Mouse (Mus musculus): ENCODE measurements at regions not wholly inside any gene's neighbourhood (a gene's known extent, or its start where the extent isn't known, plus 50 kb on each side); places are given as distances from the start of the nearest gene placed in this dataset.
"Not testable (repeated sequence)": the region's sequence is repeated elsewhere in the genome, so short reads cannot be mapped to it uniquely, and the experiment has no call there.

DNA sequence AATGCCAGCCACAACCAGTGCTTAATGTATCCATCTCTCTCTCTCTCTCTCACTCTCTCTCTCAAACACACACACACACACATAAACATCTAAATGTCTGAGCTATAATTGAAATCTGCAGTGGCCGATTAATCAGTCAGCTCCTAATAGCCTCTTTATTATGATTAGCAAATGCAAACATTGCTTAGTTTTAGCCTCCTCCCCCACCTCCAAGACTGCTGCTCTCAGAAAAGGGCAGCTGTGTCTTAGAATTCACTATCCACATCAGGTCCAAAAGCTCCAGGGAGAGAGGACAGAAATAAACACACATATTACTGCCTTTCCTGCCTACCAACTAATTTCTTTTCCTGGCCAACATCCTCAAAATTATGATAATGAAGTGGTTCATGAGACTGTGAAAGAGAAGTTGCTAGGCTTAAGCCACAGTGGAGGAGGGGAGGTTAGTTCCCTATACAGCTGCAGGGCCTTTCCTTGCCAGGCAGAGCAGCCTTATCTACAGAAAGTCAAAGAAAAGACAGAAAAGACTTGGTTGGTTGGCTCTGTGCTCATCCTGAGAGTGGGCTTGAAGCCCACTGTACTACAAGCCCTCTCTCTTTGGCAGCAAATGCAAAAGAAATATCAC lies 442.7 kb upstream of the Tbl1xr1 start:
- DNase-seq: peak; percentile 25

DNA sequence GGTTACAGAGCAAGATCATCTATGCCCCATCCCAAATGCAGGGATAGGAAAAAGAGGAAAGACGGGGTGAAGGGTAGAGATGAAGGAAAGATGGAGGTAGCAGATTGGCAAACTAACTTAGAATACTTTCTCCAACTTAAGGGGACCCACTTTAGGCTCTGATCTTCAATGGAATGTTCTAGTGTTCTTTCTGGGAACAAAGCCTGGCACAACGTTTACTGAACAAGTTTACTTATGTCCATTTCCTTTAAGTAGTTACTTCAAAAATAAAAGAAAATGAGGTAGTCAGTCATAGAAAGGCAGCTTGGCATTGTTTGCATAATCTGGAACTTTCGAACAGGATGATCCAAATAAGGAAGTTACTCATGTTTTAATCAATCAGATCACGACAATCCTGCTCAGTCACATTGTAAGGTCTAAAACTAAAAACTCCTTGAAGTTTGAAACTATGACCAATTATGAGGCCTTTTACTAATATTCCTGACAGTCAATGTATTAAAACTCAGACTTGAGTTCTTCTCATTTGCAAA lies 441.7 kb upstream of the Tbl1xr1 start:
- no peak for DNase-seq

DNA sequence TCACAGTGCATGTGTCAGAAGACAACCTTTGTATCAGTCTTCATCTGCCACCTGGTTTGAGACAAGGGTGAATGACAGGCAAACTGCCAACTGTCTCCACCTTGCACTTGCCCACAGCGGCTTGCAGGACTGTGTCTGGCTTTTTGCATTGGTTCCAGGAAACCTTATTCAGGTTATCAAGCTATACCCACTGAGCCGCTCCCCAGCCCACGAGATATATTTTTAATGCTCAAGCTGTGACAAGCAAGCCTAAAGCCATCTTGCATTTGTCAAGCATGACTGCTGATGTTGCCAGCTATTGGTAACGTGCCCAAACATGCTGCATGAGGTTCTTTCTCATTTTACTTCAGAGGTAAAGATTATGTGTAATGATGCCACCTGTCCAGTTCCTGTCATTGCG lies 437.6 kb upstream of the Tbl1xr1 start:
- no peak for DNase-seq

DNA sequence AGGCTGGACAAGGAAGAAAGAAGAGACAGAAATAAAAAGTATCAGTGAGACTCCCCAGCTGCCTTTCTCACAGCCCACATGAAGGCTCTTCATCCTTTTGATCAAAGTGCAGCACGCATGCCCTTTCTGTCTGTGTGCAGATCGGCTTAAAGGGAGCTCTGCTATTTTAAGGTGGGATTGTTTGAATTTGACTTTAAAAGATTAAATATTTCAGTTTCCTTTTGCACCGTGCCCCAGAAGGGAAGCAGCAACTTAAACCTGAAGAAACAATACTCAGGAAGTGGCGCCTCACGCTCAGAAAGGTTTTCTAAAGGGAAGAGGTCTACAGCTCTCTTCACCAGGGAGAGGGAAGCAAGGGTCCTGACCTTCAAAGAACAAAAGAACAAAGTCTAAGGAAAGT lies 436.9 kb upstream of the Tbl1xr1 start:
- DNase-seq: no peak

DNA sequence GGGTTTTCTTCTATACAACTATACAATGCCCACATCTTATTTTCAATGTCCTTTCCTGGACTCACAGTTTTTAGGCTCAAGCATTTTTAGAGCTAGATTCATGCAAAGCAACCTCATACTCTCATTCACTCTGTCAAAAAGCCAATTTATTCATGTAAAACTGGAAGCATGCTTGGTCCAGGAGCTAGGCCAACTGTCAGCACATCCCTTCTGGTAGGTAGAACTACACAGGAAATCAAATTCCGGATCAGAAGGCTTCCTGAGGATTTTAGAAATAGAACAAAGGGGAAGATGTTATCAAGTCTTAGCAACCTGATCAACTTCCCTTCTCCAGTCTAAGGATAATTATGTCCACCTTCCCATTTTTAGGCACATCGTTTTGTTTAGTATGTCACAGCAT lies 432.4 kb upstream of the Tbl1xr1 start:
- peak; percentile 4 for DNase-seq

DNA sequence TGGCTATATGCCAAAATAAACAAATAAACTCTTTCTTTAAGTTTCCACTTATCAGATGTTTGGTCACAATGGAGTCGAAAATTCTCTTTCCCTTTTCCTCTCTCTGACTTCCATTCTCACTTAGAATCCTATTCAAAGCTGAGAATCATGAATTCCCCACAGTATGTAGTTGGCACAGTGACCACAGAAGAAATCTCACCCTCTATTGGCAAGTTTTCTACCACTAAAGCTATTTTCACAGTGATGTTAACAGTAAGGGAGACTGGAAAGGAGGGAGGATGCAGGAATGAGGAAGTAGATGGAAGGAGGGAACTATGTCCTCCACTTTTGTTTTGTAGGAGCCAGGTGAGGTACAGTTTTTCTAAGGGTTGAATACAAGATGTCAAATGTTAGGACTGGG lies 431.2 kb upstream of the Tbl1xr1 start:
- DNase-seq: no peak

DNA sequence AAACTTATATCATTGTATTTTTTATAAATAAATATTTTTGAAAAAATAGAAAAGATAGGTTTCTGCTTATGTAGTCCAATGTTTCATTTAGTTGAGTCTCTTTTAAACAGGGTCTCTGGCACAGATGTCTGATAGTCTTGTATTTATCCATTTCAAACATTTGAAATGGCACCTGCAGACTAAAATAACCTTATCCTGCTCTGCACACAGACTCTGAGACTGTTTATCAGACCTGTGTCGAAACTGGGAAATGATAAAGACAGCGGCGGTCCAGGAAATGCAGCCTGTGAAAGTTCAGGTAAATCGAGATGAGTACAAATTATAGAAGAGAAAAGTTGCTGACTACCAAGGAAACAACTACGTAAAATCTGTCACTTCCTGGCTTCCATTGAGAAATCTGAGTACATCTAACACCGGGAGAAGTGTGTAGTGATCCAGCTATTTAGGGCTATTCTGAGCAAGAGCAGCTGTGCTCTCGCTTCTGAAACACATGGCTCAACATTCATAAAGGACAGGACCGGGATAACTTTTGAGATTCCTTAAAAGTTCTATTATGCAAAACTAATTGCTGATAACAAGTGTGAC lies 426.5 kb upstream of the Tbl1xr1 start:
- DNase-seq: no peak

DNA sequence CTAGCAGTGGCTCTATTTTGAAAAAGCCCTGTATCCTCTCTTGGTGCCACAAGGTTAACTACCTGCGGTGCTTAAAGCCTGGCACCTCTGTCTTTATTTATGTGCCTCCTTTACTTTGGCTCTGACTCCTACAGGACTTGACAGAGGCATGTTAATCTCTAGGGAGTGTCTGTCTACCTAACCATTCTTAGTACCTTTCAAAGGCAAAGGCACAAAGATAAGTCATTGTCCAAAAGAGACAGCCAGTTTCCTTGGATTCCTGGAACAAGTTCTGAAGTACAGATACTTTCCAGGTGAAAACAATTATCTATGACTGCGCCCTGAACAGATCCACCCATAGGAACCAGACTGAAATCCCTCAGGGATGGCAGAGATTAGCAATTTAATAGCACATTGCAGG lies 421.2 kb upstream of the Tbl1xr1 start:
- DNase-seq: no peak

DNA sequence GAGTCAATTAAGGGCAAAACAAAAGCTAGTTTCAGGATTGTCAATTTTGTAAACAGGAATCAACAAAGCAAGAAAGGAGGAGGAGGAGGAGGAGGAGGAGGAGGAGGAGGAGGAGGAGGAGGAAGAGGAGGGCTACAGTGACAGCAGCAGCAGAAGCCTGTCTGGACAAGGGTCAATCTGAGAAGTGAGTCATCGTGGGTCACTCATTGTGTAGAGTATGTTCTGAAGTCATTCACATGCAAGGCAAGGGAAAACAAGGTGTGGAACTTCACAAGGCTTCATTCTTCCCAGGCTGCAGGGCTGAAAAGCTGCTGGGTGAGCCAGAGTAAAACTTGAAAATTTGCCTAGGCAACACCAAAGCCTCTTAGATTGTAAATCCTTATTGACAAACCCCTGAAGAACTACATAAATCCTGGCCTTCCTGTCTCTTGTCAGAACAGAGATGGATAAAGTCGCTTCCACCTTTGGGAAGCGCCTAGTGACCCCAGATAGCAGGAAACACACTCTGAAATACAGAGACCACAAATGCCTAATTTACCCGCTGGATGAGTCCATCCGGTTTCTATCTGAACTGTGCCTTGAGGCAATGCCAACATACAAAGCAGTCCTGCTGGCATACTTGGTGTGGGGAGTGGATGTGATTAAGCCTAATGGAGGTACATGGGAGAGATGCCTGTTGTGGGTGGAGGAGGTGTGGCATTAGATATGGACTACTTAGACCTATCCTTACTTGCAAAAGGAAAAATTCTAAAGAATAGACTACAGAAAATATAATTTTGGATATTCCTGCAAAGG lies 408.9 kb upstream of the Tbl1xr1 start:
- no peak for DNase-seq

DNA sequence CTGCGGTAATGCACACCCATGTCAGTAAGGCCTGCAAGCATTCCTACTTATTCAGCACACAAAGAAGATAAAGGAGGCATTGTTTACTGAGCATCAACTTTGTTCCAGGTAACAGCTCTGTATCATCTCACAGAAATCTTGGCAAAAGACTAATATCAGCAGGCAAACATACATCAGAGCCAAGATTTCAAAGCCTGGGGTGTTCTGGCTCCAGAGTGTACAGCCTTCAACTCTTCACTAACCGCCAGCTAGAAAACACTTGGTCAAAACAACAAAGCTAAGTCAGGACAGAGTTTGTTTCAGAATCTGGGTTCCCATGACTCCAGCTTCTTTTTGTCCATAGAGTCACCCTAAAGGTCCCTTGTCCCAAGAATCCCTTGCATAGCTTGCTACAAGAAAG lies 404.6 kb upstream of the Tbl1xr1 start:
- no peak for DNase-seq

DNA sequence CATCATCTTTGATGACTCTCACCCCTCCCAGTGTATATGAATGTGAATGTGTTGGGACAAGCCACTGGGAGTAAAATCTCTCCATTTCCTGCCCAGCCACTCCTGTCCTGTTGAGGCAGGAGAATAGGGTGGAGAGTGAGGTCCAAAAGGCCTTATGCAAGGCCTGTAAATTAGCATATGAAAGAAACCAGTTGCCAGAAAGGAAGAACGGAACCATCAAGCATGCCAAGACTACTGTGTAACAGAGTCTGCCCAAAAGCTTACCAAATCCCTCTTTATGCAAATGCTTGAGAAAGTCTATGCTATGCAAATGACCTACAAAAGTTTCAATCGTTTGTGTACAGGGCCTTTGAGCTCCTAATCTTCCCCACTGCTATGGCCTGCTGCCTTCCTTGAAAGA lies 404.0 kb upstream of the Tbl1xr1 start:
- no peak for DNase-seq

DNA sequence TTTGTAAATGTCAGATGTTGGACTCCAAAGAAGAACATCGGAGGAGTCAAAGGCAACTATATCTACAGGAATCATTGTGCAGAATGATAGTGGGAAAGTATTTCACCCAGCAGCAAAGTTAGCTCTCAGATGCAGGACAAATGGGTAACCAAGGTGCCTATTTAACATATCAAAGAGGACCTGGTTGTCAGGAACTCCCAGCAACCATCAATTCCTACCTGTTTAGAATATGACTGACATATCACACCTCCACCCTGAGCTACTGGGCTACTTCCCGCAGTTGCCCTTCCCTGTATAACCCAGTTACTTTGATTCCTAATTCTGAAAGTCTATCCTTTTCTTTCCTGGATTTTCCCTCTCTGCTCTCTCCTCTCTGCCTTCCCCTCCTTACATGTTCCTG lies 403.0 kb upstream of the Tbl1xr1 start:
- no peak for DNase-seq

DNA sequence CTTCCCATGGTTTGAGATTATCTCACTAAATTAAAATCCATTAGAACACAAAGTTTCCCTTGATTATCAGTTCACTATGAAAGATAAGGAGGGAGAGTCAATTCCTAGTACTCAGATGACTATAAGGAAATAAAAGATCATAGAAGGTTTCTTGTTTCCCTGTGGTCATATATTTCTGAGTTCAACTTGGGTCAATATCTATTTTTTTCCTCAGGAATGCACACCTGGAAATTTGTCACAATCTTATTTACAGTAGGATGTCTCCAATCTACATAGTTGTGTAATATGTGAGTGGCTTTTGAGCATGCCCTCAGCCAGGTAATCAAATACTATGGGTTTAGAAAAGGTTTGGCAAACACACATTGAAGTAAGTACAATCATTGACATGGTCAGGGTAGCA lies 398.2 kb upstream of the Tbl1xr1 start:
- DNase-seq: no peak

DNA sequence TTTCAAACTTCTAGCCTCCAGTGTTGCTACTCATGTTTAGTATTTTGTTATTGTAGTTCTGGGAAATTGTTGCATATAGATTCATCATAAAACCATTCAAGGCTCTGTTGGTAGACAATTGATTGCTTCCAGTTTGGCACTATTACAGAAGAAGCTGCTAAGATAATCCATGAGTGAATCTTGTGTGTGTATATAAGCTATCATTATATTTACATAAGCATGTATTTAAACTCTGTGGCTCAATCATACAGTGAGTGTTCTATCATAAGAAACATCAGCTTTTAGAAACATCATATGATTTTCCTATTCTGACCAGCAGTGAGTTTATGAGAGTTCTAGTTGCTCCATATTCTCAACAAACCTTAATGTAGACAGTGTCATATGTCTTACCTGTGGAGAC lies 397.7 kb upstream of the Tbl1xr1 start:
- no peak for DNase-seq

DNA sequence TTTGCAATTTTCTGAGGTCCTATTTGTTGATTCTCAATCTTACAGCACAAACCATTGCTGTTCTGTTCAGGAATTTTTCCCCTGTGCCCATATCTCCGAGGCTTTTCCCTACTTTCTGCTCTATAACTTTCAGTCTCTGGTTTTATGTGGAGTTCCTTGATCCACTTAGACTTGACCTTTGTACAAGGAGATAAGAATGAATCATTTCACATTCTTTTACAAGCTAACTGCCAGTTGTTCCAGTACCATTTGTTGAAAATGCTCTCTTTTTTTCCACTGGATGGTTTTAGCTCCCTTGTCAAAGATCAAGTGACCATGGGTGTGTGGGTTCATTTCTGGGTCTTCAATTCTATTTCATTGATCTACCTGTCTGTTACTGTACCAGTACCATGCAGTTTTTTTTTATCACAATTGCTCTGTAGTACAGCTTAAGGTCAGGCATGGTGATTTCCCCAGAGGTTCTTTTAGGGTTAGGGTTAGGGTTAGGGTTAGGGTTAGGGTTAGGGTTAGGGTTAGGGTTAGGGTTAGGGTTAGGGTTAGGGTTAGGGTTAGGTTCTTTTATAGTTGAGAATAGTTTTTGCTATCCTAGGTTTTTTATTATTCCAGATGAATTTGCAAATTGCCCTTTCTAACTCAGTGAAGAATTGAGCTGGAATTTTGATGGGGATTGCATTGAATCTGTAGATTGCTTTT lies 378.3 kb upstream of the Tbl1xr1 start:
- not testable (repeated sequence) for DNase-seq

DNA sequence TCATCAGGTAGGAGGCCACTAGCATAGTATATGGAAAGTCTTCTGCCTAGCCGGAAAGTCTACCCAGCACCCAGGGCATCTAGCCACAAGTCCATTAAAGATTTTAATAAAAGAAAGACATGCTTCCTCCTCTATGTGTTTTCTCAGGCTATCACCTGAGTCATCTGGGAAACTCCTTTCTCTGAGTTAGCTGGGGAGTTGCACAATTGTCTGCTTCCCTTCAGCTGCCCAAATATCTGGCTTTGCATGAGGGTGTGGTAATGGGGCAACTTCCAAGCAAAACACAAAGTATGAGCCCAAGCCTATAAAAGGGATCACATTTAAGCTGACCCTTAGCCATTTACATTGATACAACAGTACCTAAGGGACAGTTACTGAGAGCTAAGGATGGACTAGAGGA lies 376.9 kb upstream of the Tbl1xr1 start:
- no peak for DNase-seq

DNA sequence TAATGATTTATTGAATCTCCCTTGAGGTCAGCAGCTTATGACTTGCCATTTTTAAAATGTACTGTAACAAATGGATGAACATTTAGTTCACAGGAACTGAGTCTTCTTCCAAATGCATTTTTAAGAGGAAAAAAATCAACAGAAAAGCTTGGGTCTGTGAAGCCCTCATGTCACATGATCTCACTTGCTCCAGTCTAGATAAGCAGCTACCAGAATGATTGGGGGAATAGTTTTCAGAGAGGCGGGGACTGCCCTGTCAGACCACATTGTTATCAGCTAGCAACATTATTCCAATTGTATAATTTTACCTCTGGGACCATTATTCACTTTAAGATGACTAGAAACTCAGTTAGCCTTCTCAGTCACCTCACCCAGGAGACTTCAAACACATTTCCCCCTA lies 376.1 kb upstream of the Tbl1xr1 start:
- no peak for DNase-seq

DNA sequence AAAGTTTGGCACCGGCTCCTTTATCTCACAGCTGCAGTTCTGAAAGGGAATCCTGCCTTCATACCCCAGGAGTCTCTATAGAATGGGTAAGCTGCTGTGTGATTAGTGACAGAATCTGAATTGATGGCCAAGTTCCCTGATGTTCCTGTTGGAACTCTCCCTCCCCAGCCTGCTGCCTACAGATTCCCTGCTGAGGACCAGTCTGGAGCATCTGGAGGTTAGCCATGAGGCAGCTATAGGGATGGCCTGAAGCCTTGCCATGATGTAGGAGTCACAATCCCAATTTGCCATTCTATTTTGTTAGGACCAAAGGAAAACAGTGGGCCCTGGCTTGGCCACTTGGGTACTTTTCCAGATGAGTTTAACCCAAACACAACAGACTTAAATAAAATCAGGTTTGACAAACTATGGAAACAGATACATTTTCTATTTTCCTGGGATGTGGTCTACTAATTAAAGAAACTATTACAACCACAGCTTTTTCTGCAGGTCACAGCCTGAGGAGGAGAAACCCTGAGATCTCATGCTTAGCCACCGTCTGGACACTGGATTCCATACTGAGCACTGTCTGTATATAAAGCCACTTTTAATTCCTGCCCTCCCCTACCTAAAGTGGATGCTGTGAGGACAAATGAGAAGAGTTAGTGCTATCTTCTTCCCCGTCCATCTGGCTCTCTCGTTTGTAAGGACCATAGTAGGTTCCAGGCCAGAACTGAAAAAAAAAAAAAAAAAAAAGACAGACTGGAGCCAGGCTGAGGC lies 349.5 kb upstream of the Tbl1xr1 start:
- DNase-seq: no peak

DNA sequence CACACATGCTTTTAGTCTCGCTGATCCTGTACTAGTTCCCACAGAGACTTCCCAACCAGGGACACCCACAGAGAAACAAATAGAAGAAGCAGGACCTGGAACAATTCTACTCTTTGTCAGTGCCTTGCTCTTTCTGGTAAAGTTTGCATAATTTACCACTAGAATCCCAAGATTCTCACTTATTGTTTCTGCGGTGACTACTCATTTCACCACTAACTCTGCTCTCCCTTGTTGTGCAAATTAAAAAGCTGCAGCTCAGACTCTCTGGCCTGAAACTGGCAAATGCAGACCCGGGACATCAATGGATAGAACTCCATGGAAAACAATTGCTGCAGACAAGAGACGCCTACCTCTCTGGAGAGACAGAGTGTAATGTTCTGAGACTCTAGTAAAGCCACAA lies 348.4 kb upstream of the Tbl1xr1 start:
- no peak for DNase-seq

DNA sequence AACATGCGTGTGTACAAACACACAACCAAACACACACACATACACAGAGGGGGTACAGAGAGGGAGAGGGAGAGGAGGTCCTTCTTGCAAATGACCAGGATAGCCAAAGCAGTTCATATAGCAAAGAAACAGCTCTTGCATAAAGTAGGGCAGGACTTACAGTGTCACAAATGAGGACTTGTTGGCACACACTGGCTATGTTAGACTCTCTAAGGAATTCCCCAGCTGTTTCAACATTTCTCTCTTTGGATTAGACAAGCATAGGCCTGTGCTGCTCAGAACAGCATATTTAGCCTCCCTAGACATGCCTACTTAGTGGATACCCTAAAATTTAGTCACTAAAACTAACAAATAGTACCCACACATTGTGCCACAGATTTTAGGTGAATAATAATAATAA lies 347.1 kb upstream of the Tbl1xr1 start:
- DNase-seq: no peak

DNA sequence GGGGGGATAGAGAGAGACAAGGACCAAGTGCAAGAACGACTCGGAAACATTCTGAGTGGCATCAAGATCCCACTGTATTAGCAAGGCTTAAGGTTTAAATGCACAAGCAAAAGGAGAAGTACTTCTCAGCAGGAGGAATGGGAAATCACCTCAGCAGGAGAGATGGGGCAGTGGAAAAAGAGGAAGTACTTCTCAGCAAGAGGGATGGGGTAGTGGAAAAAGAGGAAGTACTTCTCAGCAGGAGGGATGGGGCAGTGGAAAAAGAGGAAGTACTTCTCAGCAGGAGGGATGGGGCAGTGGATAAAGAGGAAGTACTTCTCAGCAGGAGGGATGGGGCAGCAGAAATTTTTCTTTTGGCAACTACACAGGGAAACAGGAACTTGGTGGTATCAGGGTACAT lies 340.8 kb upstream of the Tbl1xr1 start:
- not testable (repeated sequence) for DNase-seq

DNA sequence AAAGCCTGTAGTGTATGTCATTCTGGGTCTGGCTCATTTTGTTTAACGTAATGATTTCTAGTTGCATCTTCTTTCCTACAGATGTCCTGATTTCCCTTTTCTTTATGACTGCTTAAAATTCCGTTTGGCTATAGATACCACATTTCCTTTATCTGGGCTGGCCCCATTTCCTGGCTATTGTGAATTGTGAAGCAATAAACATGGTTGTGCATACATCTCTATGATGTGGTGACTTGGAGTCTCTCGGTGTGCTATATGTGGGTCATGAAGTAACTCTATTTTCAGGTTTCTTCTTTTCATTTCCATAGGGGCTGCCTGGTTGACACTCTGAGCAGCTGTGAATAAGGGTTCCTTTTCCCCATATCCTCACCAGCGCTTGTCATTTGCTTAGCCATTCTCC lies 336.7 kb upstream of the Tbl1xr1 start:
- no peak for DNase-seq

DNA sequence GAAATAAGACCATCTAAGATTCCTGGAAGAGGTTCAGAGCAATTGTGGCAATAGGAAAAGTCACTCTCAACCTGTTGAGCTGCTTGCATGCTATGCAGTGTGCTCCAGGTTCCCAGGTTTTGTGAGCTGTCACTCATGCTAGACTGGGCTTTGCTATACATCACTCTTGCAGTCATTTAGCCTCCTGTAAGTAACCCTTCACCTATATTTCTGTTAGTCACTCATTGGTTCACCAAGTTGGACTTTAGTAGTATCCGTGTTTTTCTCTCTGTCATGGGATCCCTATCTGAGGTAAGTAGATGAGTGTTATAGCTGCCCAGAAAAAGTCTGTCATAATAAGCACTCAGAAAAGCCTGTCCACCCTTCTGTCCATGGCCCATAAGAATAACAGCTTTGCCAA lies 332.3 kb upstream of the Tbl1xr1 start:
- no peak for DNase-seq
